Mouse (Mus musculus): Measurements from ENCODE around the gene Usp42. TPM values are rescaled to one million over a fixed set of nuclear protein-coding genes. Genes with fewer than 3 reads are reported as not detected.

Gene Usp42
- polyA plus RNA-seq, 1 experiment from 2014 or later: 34.7 TPM

Other genes starting within 250 kb of the Usp42 start
- 451 and 473 TPM in 2 replicates for gene Rac1, start 204.2 kb downstream of the Usp42 start, polyA plus RNA-seq (2016; fragmentation: Nextera tagmentation; extraction: Ambion mirVana)
- 47.5 and 59.2 TPM in 2 replicates for gene Cyth3, start 109.8 kb downstream of the Usp42 start, polyA plus RNA-seq (2016; fragmentation: Nextera tagmentation; extraction: Ambion mirVana)
- gene Eif2ak1, start 85.5 kb upstream of the Usp42 start, polyA plus RNA-seq (2016; fragmentation: Nextera tagmentation; extraction: Ambion mirVana): 46.0 and 51.7 TPM in 2 replicates
- 0.11 and 0.35 TPM in 2 replicates for gene Ankrd61, start 165.4 kb upstream of the Usp42 start, polyA plus RNA-seq (2016; fragmentation: Nextera tagmentation; extraction: Ambion mirVana)
- gene Aimp2, start 177.6 kb upstream of the Usp42 start, polyA plus RNA-seq (2016; fragmentation: Nextera tagmentation; extraction: Ambion mirVana): 128 and 149 TPM in 2 replicates
- 36.7 and 45.7 TPM in 2 replicates for gene Pms2, start 177.7 kb upstream of the Usp42 start, polyA plus RNA-seq (2016; fragmentation: Nextera tagmentation; extraction: Ambion mirVana)
- gene Gm42421, start 195.9 kb upstream of the Usp42 start, polyA plus RNA-seq (2016; fragmentation: Nextera tagmentation; extraction: Ambion mirVana): 0.40 and 0.83 TPM in 2 replicates
- 0.41 and 1.1 TPM in 2 replicates for gene Rsph10b, start 200.8 kb upstream of the Usp42 start, polyA plus RNA-seq (2016; fragmentation: Nextera tagmentation; extraction: Ambion mirVana)